Mouse (Mus musculus) embryo, embryonic 10.5 days (tissue): Measurements from ENCODE around the gene Cryge.

Experiments
- DNase-seq: peaks from one replicate; pipeline ENCODE4 v3.0.0-alpha.2; 2015; ENCODE audit warnings: low spot score

Gene Cryge

DNA sequence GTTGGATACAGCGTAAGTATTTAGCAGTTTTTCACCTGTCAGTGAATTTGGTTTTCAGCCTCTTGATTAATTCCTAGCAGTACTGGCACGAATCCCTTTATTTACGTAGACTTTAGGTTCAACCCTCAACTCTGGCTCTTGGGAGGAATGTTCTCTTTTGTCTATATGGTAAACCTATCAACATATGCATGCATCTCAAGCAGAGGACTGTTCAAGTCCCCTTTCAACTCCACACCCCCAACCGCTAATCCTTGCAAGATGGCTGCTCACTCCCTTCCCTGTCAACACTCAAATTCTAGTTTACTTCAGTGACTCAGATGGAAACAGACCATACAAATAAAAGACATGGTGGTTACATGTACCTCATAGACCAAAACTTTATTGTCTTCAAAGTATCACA is 38.2 kb downstream of the Cryge start:
- no peak for DNase-seq

DNA sequence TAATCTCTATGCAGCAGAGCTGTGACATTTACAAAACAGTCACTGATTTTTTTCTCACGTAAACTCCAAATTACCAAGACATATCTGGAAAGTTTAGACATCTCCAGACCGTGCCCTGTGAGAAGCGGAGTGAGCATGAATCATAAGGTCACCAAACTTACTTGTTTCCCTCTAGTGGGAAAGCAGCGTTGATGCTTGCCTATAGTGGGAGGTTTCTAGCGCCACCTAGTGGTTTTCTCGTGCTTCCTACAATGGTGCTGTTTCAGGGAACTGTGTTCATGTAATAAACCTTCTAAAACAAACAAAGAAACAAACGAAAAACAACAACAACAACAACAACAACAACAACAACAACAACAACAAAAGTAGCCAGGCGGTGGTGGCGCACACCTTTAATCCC is 40.8 kb downstream of the Cryge start:
- peak; percentile 93 for DNase-seq

DNA sequence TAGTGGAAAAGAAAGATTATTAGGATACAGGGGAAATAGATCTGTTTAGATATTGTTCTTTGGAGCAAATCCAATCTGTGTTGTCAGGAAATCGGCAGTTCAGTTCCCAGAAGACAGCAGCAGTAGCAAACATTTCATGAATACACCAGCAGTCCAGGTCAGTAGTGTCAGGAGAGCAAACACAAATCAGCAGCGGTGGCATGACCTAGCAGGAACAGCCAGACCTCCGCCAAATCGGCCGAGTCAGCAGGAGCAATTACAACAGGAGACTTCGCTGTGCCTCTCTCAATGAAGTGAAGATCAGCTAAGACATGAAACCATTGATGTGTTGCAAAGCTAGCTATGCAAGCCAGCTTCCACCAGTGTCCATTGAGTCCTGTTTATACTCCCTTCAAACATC is 45.4 kb downstream of the Cryge start:
- no peak for DNase-seq

DNA sequence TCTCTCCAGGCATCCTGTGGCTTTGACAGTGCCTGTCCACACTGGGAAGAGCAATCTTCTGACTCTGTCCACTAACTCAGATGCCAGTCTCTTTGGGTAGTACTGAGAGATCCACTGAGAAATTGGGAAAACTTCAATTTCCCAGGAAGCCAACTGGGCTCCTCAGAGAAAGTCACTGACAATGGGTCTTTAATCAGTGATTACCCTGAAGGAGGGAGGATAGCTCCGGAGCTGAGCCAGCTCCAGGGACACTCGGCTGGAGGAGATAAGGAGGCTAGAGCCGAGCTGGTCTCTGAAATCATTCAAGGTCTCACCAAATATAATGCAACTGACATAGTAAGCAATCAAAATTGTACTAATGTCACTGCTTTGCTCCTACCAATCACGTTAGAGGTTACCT is 46.4 kb downstream of the Cryge start:
- no peak for DNase-seq
